Mouse (Mus musculus) spleen, postnatal 10 days (tissue): ENCODE results near the gene Vsx2.

Experiments used
- DNase-seq, 2 experiments: peaks; one replicate each; pipeline ENCODE4 v3.0.0; 2021 to 2022; ENCODE audit warnings: low spot score in 2 of 2

Gene Vsx2

DNA sequence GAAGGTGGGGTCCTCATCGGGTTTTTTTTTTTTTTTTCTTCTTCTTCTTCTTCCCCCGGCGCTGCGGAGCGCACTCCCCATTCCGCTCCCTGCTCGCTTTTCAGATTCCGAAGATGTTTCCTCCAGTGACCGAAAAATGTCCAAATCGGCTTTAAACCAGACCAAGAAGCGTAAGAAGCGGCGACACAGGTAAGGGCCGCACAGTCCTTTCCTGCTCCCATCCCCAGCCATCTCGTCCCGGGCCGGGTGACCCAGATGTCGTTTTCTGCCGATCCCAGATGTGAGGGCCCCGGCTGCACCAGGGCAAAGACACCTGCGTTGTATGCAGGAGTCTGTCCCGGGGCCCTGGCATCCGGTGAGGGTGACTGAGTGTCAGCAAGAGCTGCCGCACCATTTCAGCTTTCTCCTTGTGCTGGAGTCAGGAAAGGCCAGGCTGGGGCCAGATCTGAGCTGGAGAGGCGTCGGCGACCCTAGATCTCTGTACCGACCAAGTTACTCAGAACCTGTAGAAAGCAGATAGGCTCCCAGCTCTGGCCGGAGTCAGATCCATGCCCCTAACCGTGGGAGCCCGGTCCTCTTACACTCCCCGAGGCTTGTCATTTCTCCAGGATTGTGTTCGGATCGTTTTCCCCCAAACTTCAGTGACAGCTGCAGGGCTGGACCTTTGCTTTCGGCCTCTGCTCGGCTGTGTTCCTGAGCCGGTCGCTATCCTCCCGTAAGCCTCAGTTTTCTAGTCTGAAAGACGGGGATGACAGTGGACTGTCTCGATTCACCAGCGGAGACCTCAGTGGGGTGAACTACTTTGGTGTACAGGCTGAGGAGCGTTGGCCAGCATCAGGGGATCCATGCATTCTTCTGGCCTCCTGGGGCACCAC, 2.1 kb downstream of the Vsx2 start:
- DNase-seq = no peak

DNA sequence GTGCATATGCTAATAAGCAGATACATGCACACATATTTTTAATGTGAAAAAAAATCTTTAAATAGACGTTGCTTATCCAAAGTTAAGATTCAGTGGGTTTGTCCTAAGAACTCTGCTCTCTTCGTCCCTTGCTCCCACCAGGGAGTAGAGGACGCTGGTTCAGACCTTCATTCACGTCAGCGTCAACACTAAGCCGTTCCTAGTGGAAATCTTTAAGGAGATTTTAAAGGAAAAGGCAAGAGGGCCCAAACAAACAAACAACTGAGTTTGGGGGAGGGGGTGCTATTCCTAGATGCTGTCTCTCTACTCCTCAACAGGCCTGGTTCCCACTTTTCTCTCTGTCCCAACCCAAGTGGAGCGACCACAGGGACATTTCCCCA, 2.8 kb downstream of the Vsx2 start:
- no peak for DNase-seq

GRCm38 (mm10) chr12:84573094-84573493, 3.5 kb downstream of the Vsx2 start:
- no peak for DNase-seq

GRCm38 (mm10) chr12:84577768-84578439, 8.3 kb downstream of the Vsx2 start:
- DNase-seq = no peak

- DNase-seq = no peak
These were observed 8.8 kb downstream of the Vsx2 start for GRCm38 (mm10) chr12:84578440-84578770.

DNA sequence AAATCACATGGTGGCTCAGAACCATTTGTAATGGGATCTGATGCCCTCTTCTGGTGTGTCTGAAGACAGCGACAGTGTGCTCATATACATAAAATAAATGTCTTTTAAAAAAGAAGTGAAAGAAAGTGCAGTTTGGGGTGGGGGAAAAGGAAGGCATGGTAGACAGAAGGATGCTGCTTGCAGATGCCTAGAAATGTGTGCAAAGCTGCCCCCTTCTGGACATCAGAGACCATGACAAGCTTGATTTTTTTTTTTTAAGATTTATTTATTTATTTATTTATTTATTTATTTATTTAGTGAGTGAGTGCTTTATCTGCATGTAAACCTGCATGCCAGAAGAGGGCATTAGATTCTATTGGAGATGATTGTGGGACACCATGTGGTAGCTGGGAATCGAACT, 11.7 kb downstream of the Vsx2 start:
- DNase-seq = no peak

- peak; percentile 92 to 95 for DNase-seq
These were observed 20.5 kb downstream of the Vsx2 start for GRCm38 (mm10) chr12:84589825-84590761.

DNA sequence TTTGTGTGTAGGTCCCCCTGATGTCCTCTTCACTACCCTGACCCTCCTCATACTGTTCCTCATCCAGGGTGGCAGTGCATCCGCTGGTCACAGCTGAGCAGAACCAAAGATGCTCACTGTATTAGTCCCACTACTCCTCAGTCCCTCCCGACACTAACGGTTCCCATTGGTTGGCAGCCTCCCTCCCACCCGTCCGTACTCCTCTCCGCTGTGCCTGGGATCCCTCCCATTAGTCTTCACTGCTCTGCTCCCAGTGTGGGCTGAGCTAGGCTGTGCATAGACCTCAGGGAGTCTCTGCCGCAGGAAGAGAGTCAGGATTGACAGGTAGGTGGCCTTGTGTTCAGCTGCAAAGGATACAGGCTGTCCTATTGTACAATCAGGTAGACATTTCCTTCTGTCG, 28.8 kb downstream of the Vsx2 start:
- DNase-seq = no peak

DNA sequence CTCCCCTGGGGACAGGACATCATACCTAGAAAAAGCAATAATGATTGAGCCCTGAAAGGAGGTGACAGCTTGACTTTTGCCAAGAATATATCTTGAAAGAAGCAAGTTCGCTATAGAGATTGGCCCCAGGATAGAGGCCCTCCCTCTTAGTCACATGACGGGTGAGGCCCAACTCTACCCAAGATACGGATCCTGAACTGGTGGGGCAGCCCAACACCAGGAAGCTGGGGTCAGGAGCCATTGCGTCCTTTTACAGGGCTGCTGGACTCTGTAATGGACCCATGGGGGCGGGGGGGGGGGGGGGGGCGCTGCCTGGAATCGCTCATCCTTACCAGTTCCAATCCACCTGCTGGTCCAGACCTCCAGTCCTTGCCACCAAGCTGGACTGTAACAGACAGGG, 34.4 kb downstream of the Vsx2 start:
- no peak for DNase-seq

DNA sequence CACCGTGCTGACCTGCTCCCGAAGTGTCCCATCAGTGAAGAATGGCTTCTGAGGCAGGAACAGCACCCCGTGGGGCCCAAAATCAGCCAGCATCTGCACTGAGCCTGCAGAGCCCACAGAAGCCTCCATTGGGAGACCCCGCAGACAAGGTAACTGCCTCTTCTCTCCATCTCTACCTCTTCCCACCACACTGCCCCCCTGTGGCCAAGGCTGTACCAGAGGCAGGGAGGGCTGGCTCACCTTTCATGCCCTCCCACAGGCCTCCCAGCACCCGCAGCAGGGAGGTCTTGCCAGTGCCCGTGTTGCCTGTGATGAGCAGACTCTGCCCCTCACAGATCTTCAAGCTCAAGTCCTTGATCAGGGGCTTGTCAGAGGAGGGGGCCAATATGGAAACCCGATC, 36.3 kb downstream of the Vsx2 start:
- peak in 1 of 2 experiments; percentile 64 for DNase-seq

DNA sequence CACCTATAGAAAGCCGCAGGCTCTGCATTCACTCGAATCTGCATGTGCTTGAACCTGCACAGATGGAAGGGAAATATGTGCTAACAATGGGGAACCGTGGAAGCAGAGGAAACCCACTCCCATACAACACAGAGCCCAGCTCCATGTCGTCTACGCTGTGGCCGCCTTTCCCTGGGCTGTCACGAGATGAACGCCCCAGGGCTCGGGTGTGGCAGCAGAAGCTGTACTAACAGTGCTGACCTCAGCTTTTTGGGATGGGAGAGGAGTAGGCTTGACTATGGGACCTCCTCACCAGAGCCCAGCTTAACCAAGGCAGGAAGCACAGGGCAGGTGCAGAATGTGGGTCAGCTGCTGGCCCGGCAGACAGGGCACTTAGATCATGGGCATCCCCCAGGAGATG, 42.2 kb downstream of the Vsx2 start:
- no peak for DNase-seq

DNA sequence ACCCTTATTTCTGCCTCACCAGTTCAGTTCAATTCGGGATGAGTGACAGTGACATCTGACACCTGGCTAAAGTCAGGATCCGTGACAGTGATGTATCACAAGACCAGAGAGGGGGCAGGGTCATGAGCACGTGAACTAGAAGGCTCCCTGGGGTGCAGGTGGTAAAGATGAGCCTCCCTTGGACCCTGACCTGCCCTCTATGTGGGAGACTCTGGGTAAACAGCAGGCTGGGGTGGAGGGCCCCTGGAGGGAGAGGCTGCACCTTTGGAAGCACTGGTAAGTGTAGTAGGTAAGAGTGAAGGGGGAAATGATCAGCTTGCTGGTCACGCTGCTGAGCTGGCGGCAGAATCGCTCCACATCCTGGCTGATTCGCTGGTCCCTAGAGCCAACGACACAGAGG, 43.0 kb downstream of the Vsx2 start:
- no peak for DNase-seq

GRCm38 (mm10) chr12:84614001-84614400, 44.4 kb downstream of the Vsx2 start:
- DNase-seq = no peak

DNA sequence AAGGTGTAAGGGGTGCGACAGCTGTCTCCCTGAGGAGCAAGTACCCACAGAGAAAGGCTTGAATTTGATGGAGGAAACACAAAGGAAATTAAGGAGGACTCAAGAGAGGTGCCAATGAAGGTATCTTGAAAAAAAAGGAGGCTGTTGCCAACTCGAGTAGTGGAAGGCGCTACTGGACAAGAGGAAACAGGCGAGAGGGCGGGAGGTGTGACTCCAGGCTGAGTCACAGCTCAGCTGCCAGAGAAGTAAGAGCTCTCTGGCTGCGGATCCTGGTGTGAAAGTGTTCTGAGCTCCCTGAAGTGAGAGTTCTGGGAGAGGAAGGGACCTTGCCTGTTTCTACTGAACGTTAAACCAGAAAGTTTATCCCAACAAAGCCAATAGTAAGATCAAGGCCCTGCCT, 45.0 kb downstream of the Vsx2 start:
- DNase-seq = no peak

DNA sequence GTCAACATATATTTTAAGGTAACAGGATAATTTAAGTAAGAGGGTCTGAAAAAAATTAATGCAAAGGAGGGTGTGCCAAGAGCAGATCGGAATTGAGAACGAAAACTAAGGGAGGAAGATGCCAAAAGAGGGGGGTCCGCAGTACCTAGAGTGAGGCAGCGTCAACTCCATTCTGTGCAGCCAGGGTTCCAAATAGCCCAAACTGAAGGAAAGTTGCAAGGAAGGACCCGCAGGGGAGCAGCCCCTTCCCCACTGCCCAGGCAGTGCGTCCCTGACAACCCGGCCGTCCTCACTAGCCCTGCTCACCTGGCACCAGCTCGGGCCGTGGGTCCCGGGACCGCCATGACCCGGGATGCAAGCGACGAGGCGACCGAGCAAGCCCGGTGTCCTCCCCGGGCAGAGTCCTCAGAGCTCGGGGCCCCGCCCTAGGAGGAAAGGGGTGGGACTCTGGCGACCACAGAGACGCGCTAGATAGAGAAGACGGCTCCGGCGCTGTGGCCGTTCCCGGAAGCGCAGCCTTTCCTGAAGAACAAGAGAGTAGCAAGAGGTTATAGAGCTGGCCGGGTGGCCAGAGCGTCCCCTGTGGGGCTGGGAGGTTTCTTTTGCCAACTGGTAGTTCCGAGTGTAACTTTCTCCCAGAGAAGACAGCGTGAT, 47.5 kb downstream of the Vsx2 start, which contains the start of gene Abcd4:
Gene Abcd4, minus strand, starts transcription at position 437 of the 654 bp plus-strand sequence.
- peak; percentile 80 to 94 for DNase-seq

DNA sequence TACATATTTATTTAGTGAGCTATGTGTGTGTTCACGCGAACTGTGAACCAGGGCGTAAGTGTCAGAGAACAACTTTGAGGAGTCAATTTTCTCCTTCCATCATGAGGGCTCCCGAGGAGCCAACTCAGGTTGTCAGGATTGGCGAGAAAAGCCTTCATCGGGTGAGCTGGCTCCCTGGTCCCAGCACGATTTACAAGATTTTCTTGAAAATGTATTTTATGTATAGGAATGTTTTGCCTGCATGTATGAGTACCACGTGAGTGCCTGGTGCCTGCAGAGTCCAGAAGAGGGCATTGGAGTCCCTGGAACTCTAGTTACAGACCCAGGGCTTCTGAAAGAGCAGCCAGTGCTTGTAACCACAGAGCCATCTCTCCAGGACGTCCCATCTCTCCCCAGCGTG, 48.1 kb downstream of the Vsx2 start:
- DNase-seq = peak in 1 of 2 experiments; percentile 27

GRCm38 (mm10) chr12:84620975-84621374, 51.4 kb downstream of the Vsx2 start:
- DNase-seq = no peak

DNA sequence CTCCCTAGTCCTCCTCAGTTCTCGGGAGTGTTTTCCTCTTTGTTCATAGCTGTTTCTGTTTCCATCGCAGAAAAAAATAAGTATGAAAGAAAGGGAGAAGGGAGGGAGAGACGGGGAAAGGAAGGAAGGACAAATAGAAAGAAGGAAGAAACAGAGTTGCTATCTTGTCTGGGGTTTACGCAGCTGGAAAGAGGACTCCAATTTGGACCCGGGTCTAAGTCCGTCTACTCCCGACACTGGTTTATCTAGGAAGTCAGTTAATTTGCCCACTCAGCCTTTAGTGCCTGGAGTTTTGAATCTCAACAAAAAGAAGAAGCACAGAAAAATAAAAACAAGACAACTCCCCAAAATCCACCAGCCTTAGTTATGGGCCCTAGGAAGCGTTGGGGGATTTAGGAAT, 55.0 kb downstream of the Vsx2 start:
- DNase-seq = no peak

DNA sequence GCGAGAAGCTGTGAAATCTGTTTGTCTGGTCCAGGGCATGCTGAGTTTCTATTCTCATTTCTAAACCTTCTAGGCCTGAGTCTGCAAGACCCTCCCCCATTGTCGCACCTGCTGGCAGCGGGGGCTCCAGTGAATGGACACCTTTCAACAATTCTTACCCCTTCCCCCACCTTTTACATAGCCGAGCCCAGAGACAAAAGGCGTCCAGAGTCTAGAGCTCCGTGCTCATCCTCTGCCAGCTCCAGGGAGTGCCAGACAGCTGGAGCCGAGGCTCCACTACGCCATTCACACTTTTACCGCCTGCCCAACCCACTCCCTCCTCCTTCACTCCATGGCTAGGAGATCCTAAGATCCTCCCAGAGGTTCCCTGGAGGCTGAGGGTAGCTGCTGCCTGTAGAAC, 55.6 kb downstream of the Vsx2 start:
- no peak for DNase-seq

DNA sequence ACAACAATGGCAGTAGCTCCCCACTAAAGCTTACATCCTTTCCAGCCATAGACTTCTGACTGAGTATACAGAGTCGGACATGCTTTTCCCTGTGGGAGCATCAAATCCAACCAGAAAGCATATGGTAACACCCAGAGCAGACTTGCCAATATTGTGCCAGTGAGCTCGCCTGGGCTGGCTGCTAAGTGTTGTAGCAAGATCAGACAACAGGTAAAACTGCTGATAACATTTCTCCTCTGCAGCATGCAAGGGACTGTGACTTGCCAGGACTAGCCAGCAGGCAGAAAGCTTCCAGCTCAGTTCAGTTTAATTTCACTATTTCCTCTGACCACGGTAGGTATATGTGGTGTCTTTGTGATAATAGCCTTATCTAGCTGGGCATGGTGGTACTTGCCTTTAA, 62.3 kb downstream of the Vsx2 start:
- DNase-seq = no peak

- DNase-seq = no peak
These were observed 70.7 kb downstream of the Vsx2 start for GRCm38 (mm10) chr12:84640253-84640652.

DNA sequence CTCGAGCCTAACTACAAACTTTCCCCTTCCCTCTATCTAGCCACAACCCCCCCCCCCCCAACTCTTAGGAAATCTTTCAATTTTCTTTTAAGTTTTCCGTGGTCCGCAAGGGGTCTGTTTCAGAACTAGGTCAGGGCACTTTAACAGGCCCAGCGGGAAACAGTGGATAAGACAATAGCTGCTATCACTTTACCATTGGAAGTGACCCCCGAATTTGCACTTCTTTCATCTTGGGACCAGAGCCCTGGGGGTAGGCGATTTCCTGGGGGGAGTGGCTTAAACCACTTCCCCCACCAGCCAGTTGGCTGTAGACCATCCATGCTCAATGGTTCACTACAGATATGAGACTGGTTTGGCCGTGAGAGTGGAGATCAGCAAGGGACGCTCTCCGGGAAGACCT, 71.1 kb downstream of the Vsx2 start, which contains the start of gene Vrtn:
Gene Vrtn, plus strand, starts transcription at position 366 of the 400 bp plus-strand sequence.
- DNase-seq = no peak
